Mouse (Mus musculus) bone marrow macrophage, adult 2 months (primary cell): Measurements from ENCODE around the gene Brpf1.

Experiments
- CTCF ChIP-seq: IDR thresholded peaks from 2 replicates; pipeline ENCODE4 v1.5.1; 2012; ENCODE audit warnings: low read depth, mild to moderate bottlenecking, low read length, moderate library complexity
- POLR2A ChIP-seq: IDR thresholded peaks from 2 replicates; pipeline ENCODE4 v1.6.1; 2012; ENCODE audit warnings: mild to moderate bottlenecking, low read depth, low read length, borderline replicate concordance

DNA sequence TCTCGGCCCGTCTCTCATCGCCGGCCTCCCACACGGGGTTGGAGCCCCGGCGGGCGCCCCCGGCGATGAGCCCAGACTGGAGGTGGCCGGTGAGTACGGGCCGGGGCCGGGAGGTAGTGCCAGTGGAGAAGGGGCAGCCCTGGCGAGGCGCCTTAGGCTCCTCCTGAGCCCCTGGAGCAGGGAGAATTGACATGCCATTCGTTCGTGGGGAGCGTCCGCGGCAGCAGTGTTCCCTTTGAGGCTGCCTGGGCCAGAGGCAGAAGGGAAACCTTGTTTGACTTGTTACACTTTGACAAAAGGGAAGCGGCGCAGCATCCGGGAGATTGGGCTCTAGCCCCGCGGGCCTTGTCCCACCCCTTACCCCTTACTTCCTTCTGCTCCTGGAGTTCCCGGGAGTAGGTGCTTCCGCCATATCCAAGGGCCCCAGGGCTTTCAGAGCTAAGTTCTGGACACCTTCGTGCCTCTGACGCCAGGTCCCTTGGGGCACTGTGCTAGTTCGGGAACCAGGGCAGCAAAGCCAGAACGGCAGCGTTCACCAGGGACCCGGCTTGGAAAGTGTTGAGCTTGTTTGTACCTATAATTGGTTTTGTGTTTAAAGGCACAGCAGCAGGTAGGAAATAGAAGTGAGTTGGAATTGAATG, 664 bp downstream of the Brpf1 start:
- TF ChIP-seq CTCF (no peak), POLR2A (no peak)
